Mouse (Mus musculus) hematopoietic stem cell, adult 5-6 weeks (primary cell): ENCODE results near the gene Igf2bp3. TPM values are rescaled to one million over a fixed set of nuclear protein-coding genes. Genes with fewer than 3 reads are reported as not detected.
A peak's percentile ranks its signal among the peaks of the same experiment; 100 is the strongest.
"Not testable (repeated sequence)": the region's sequence is repeated elsewhere in the genome, so short reads cannot be mapped to it uniquely, and the experiment has no call there.

ENCODE experiments used
- ATAC-seq, 2 experiments: fragments of 125-278 bp in 1 of 2; replicated peaks in 1 of 2; 2 replicates each; pipeline ENCODE4 v1.8.0; 2016 to 2017; ENCODE audit warnings: inconsistent platforms in 2 of 2, mild to moderate bottlenecking in 2 of 2, moderate number of reproducible peaks in 2 of 2, low read depth in 1 of 2, moderate TSS enrichment in 1 of 2; ENCODE audit not compliant: low FRiP score in 2 of 2, poor library complexity in 2 of 2, severe bottlenecking in 2 of 2, insufficient read depth in 1 of 2, low TSS enrichment in 1 of 2
- total RNA-seq: library from RNA; stranded (forward); fragments of 172-1452, 232-1000 nt; gene quantifications from 2 replicates; pipeline ENCODE4 v1.2.3, GENCODE M21; 2017

Igf2bp3 gene
- total RNA-seq = 0.06 and 0.25 TPM in 2 replicates

- no peak for ATAC-seq
Observed at GRCm38 (mm10) chr6:49214928-49215747, at the start of gene Igf2bp3. Igf2bp3 (minus strand) TSS chr6:49214957.

DNA sequence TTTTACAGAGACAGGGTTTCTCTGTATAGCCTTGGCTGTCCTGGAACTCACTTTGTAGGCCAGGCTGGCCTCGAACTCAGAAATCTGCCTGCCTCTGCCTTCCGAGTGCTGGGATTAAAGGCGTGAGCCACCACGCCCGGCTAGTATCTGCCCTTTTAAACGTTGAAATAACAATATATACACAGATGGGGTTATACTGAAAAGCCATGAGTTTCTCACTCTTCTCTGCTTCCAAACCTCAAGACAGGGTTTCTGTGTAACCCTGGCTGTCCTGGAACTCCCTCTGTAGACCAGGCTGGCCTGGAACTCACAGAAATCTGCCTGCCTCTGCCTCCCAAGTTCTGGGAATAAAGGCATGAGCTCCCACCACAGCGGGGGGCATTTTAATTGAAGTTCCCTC, 49.7 kb upstream of the Igf2bp3 start:
- not testable (repeated sequence) for ATAC-seq

GRCm38 (mm10) chr6:49263847-49264243, 49.1 kb upstream of the Igf2bp3 start, which contains the start of gene Tra2a:
Tra2a (minus strand) TSS chr6:49264033.
- ATAC-seq = peak; percentile 91 to 98

DNA sequence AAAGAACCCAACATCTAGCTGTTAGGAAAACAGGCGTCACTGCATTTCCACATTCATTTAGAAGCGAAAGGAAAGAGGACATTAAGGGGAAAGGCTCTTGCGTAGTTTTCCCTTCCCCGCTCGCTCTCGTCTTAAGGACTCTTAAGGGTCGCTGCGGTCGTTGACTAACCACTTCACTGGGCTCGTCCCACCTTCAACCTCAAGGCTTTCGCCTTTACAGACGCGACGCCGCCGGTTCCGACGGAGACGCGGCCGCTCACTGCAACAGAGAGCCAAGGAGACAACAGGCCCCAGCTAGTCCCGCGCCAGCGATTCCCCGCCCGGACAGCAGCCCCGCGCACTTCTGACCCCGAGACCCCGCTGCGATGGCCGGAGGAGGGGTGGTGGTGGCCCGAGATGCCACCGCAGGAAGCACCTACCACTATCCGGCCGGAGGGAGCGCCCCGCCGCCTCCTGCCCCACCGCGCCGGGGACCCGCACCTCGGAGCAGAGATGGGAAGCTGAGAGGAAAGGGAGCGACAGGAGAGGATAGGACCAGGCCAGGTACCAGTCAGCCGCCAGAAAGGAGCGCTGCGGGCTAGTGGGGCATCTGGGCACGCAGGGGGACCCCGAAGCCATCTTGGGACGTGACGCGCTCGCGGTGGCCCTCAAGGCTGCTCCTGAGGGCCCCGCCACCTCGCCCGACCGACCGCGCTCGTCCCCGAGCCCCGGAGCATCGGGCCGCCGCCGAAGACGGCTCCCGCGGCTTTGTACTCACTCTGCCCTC, 48.5 kb upstream of the Igf2bp3 start:
- peak; percentile 27 to 55; a peak in 3 of 4 replicates for ATAC-seq

DNA sequence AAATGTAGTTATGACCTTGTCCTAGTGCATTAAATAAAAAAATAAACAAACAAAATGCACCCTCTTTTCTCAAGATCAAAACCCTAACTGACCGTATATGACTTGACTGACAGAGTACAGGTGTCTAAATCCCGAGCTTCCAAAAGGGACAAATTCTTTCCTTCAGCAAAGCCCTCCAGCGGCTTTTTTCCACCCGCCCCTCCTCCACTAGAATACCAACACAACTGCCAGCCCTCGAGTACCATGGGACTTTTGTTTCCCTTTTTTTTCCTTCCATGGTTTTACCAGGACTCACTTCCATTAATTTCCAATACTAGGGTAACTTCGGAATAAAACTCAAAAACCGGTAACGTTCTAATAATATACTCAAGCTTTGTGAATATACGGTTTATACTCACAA, 47.7 kb upstream of the Igf2bp3 start:
- no peak for ATAC-seq

GRCm38 (mm10) chr6:49259711-49260110, 45.0 kb upstream of the Igf2bp3 start:
- ATAC-seq = no peak

DNA sequence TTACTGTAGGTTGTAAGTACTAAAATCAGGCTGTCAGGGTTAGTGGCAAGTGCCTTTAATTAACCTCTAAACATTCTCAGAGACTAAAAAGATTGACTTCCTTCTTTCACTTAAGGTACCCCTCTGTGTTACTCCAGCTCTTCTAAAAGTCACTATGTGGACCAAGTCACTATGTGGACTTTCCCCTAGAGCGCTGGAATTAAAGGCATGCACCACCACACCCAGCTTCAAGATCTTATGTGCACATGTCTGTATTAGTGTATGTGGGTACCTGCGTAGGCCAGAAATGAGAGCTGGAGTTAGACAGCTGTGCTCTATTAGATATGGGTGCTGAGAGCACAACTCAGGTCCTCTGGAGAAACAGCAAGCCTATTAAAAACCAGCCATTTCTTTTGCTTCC, 43.1 kb upstream of the Igf2bp3 start:
- no peak for ATAC-seq

- ATAC-seq = no peak
Observed at GRCm38 (mm10) chr6:49252207-49252606, 37.5 kb upstream of the Igf2bp3 start.

DNA sequence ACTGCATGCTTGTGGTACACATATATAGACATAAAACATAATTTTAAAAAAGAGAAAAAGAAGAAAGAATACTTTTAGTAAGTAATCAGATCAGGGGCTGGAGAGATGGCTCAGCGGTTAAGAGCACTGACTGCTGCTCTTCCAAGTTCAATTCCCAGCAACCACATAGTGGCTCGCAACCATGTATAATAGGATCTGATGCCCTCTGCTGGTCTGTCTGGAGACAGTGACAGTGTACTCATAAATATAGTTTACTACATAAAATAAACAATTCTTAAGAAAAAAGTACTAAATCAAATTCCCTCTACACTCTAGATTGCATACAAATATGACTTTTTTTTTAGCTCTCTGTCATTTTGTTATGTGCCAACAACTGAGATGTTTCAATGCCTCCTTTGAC, 36.4 kb upstream of the Igf2bp3 start:
- no peak for ATAC-seq

- ATAC-seq = peak in 1 of 2 experiments; percentile 36; a peak in 1 of 4 replicates
Observed at GRCm38 (mm10) chr6:49247246-49247645, 32.5 kb upstream of the Igf2bp3 start.

GRCm38 (mm10) chr6:49242331-49242730, 27.6 kb upstream of the Igf2bp3 start:
- no peak for ATAC-seq

- no peak for ATAC-seq
Observed at GRCm38 (mm10) chr6:49241562-49241961, 26.8 kb upstream of the Igf2bp3 start.

DNA sequence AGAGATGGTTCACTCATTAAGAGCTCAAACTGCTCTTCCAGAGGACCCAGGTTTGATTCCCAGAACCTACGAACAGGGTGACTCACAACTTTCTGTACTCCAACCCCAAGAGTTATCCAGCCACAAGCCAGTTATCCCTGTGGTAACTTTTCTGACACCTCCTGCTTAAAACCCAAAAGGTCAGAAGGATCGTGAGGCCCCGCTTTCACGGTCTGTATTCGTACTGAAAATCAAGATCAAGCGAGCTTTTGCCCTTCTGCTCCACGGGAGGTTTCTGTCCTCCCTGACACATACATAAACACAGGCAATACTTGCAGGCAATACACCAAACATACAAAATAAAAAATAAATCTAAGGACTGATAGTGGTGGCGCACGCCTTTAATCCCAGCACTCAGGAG, 21.6 kb upstream of the Igf2bp3 start:
- peak; percentile 100 for ATAC-seq

DNA sequence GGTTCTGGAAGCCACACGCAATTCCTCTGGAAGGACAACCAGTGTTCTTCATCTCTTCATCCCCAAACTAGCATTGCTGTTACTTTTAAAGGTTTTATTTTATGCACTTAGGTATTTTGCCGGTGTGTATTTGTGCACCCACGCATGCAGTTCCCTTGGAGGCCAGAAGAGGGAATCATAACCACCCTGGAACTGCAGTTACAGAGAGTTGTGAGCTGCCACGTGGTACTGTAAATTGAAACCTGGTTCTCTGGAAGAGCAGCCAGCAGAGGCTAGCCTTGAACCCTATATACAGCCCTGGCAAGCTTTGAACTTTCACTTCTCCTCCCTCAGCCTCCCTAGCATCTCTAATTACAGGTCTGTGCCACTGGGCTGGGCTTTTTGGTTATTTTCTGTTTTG, 18.6 kb upstream of the Igf2bp3 start:
- 0 out of 4 replicates have a peak, but pooled peaks of 1 of the 2 experiments have one; percentile 54 for ATAC-seq

GRCm38 (mm10) chr6:49228126-49228679, 13.4 kb upstream of the Igf2bp3 start:
- ATAC-seq = peak; percentile 62 to 67; a peak in 2 of 4 replicates

- peak in 1 of 2 experiments; percentile 59; a peak in 1 of 4 replicates for ATAC-seq
Observed at GRCm38 (mm10) chr6:49227184-49227735, 12.5 kb upstream of the Igf2bp3 start.

GRCm38 (mm10) chr6:49225728-49226123, 11.0 kb upstream of the Igf2bp3 start:
- no peak for ATAC-seq
